Mouse (Mus musculus) midbrain, embryonic 16.5 days (tissue): ENCODE data around the gene Tdp1. TPM values are rescaled to one million over a fixed set of nuclear protein-coding genes. Genes with fewer than 3 reads are reported as not detected.

Experiments
- ATAC-seq: fragments of 200-750 bp; cut with Nextera tagmentation; 2 replicates; pipeline ENCODE4 v1.8.0; 2017; ENCODE audit warnings: moderate TSS enrichment
- H3K27ac ChIP-seq: fragments of 300-500 bp; sonication (generic); 2 replicates; pipeline ENCODE4 v1.5.1; 2014; ENCODE audit warnings: mild to moderate bottlenecking, low read length, mixed read lengths
- H3K27me3 ChIP-seq: fragments of 300-500 bp; sonication (generic); 2 replicates; pipeline ENCODE4 v1.6.1; 2014; ENCODE audit warnings: low read depth, low read length, mixed read lengths; ENCODE audit not compliant: control insufficient read depth, insufficient read depth
- H3K36me3 ChIP-seq: fragments of 300-500 bp; sonication (generic); 2 replicates; pipeline ENCODE4 v1.6.1; 2014; ENCODE audit warnings: mild to moderate bottlenecking, low read length, moderate library complexity, mixed read lengths; ENCODE audit not compliant: control insufficient read depth, insufficient read depth
- H3K4me1 ChIP-seq: fragments of 300-500 bp; sonication (generic); 2 replicates; pipeline ENCODE4 v1.6.1; 2014; ENCODE audit warnings: mild to moderate bottlenecking, low read length, mixed read lengths; ENCODE audit not compliant: control insufficient read depth, insufficient read depth
- H3K4me2 ChIP-seq: fragments of 300-500 bp; sonication (generic); 2 replicates; pipeline ENCODE4 v1.6.1; 2014; ENCODE audit warnings: mild to moderate bottlenecking, low read length, mixed read lengths
- H3K4me3 ChIP-seq: fragments of 300-500 bp; sonication (generic); 2 replicates; pipeline ENCODE4 v1.5.1; 2014; ENCODE audit warnings: low read depth, mild to moderate bottlenecking, low read length, moderate library complexity, mixed read lengths
- H3K9ac ChIP-seq: fragments of 300-500 bp; sonication (generic); 2 replicates; pipeline ENCODE4 v1.6.1; 2014; ENCODE audit warnings: low read depth, low read length, mixed read lengths
- H3K9me3 ChIP-seq: fragments of 300-500 bp; sonication (generic); replicated peaks from 2 replicates; pipeline ENCODE4 v1.6.1; 2014; ENCODE audit warnings: mild to moderate bottlenecking, low read length, mixed read lengths; ENCODE audit not compliant: control insufficient read depth, poor library complexity, severe bottlenecking
- WGBS: fragments of 180-500 bp; shearing (Covaris S2); extraction: QIAGEN DNeasy Blood & Tissue Kit; methylation state at CpG from one replicate; pipeline ENCODE4 v1.1.7; 2014; 5-methylcytosine and 5-hydroxymethylcytosine counted together
- polyA plus RNA-seq: library from polyadenylated mRNA; unstranded; fragments of >200 nt; fragmentation: Nextera tagmentation; extraction: Ambion mirVana; gene quantifications from 2 replicates; pipeline ENCODE4 v1.2.1, GENCODE M21; 2015

The Tdp1 gene
- polyA plus RNA-seq, 1 experiment from 2014 or later, result 49.6 TPM

DNA sequence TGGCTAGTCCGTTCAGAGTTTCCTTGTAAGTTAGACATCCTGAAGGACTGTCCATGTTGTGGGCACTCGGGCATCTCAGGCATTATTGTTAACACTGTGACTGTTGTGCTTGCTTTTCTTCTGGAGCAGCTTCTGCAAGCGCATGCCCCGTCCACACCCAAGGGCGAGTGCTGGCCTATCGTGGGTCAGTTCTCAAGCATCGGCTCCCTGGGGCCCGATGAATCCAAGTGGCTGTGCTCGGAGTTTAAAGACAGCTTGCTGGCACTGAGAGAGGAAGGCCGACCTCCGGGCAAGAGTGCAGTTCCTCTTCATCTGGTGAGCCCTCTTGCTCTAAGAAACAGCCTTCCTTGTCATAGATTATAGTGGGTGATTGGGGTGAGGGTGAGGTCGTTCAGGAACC, 27.1 kb downstream of the Tdp1 start:
- 88% methylated on average over 12 of the region's 12 CpGs for WGBS
- Histone ChIP-seq H3K9me3 (no peaks in the 10 kb centered on the region), H3K4me3 (no peak overlapping the region), H3K27me3 (no peaks in the 10 kb centered on the region), H3K27ac (no peak overlapping the region), H3K36me3 (peaks cover 28% of the 10 kb centered on the region), H3K4me1 (no peaks in the 10 kb centered on the region), H3K9ac (no peak overlapping the region), H3K4me2 (no peak overlapping the region)
- no peak for ATAC-seq

DNA sequence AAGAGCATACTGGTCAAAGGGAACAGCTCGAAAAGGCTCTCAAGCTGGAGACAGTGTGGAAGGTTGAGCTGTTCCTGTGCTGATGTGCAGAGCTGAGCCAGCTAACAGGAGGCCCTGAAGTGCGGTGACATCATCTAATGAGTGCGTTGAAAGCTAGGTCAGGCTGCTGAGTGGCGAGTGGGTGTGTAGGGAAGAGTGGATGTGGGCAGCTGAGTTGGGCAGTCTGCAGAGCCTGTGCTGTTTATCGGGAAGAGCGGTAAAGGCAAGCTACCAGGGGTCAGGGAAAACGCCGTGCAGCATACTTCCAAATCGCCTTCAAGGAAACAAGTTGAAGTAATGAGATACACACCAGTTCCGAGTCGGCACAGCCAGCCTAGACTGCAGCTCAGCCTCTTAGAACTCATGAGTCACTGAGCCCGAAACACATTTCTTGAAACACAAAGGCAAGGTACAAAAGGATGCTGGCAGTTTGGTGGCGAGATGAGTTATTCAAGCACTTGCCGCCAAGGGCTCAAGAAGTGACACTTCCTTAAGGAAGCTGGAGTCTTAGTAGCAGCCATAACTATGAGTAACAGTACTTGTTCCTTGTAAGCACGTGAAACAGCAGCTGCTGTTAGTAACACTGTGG, 33.6 kb downstream of the Tdp1 start:
- ATAC-seq, result no peak
- H3K4me2 ChIP-seq, result no peak overlapping the region
- H3K4me3 ChIP-seq, result no peak overlapping the region
- 91% methylated on average over 15 of the region's 15 CpGs for WGBS
- no peak overlapping the region for H3K9ac ChIP-seq
- peaks cover 3% of the 10 kb centered on the region for H3K4me1 ChIP-seq
- H3K27me3 ChIP-seq, result no peaks in the 10 kb centered on the region
- no peak overlapping the region for H3K27ac ChIP-seq
- H3K9me3 ChIP-seq, result no peaks in the 10 kb centered on the region
- peaks cover 12% of the 10 kb centered on the region; the same call in 1 of the 2 replicates for H3K36me3 ChIP-seq

DNA sequence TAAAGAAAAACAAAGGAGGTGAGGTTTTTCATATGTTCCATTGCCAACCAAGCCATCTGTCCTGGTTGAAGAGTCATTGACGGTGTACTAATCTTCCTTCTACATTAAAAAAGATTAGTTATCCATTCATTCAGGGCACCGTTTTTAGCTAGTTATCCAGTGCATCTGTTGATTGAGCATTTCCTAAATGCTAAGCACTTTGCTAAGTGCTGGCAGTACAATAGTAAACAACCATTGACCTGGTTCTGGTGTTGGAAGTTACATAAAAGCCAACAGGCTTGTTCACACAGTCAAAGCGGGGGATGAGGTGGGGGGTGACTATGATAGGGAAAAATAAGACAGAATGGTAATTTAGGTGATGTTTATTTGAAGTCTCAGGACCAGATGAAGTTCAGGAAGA, 35.3 kb downstream of the Tdp1 start:
- Histone ChIP-seq H3K9me3 (no peaks in the 10 kb centered on the region), H3K27ac (no peak overlapping the region), H3K4me1 (peaks cover 12% of the 10 kb centered on the region), H3K4me3 (no peak overlapping the region), H3K27me3 (no peaks in the 10 kb centered on the region), H3K36me3 (peaks cover 9% of the 10 kb centered on the region; the same call in 1 of the 2 replicates), H3K4me2 (no peak overlapping the region), H3K9ac (no peak overlapping the region)
- WGBS, result 90% methylated on average over 3 of the region's 3 CpGs
- no peak for ATAC-seq

DNA sequence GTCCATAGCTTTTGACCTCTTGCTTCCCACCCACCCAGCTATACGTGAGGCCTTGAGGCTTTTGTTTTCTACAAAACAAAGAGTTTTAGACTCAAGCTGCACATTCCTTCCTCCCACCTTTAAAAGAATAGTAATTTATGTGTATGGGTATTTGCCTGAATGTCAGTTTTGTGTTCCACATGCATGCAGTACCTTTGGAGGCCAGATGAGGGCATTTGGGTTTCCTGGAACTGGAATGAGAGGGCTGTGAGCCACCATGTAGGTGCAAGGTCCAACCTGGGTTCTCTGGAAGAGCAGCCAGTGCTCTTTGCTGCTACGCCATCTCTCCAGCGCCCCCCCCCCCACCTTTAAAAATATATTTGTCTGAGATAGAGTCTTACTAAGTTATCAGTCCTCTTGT, 36.7 kb downstream of the Tdp1 start:
- no peak for ATAC-seq

DNA sequence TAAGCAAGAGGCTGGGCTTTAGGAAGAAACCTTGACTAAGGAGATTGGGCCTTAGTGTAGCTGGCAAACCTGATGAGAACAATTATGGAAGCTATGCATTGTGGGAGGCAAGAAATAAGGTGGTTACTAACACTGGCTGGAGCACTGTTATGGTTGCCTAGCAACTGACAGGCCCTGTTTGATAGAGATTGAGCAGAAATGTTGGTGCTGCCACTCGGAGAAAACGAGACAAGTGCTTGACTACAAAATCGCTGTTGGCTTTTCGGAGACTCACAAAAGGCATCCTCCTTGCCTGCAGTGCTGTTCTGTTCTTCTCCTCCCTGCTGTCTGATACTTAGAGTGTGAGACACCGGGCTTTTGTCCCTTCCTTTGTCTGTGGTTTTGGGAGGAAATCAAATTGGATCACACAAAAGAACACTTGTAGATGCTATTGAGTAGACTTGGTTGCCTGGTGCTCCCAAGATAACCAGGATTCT, 38.9 kb downstream of the Tdp1 start:
- 6% methylated on average over 5 of the region's 5 CpGs for WGBS
- Histone ChIP-seq H3K9me3 (no peaks in the 10 kb centered on the region), H3K27ac (peak overlapping the region; percentile 81), H3K4me3 (no peak overlapping the region), H3K27me3 (no peaks in the 10 kb centered on the region), H3K36me3 (peaks cover 17% of the 10 kb centered on the region), H3K9ac (no peak overlapping the region), H3K4me2 (no peak overlapping the region; the same call in 1 of the 2 replicates), H3K4me1 (peaks cover 12% of the 10 kb centered on the region)
- peak; percentile 91 for ATAC-seq

More for the DNA sequence above, 36.7 kb downstream of the Tdp1 start:
- Histone ChIP-seq H3K9me3 (no peaks in the 10 kb centered on the region), H3K27me3 (no peaks in the 10 kb centered on the region), H3K9ac (no peak overlapping the region), H3K27ac (no peak overlapping the region), H3K4me3 (no peak overlapping the region), H3K4me1 (peaks cover 12% of the 10 kb centered on the region), H3K36me3 (peaks cover 9% of the 10 kb centered on the region; the same call in 1 of the 2 replicates), H3K4me2 (no peak overlapping the region)
- WGBS, result 78% methylated on average over 3 of the region's 3 CpGs

DNA sequence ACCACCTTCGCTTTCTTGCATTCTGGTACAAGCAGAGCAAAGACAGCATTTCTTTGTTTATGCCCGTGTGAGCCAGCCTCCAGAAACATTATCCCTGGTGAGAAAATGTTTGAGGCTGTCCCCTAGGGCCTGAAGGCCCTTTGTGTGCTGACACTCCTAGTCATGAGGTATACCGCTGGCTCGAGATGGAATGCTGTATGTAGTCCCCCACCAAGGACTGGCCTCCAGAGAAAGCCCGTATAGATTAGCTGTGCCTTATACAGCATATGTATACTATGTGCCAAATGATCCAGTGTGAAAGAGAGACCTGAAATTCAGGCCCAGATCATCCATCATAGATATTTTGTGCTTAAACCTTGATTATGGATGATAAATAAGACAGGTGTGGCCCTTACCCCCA, 39.4 kb downstream of the Tdp1 start:
- H3K4me3 ChIP-seq, result no peak overlapping the region
- peak; percentile 69 for ATAC-seq
- 24% methylated on average over 5 of the region's 5 CpGs for WGBS
- H3K4me1 ChIP-seq, result peaks cover 12% of the 10 kb centered on the region
- H3K4me2 ChIP-seq, result no peak overlapping the region
- H3K27me3 ChIP-seq, result no peaks in the 10 kb centered on the region
- H3K9me3 ChIP-seq, result no peaks in the 10 kb centered on the region
- H3K9ac ChIP-seq, result no peak overlapping the region
- peak overlapping the region; percentile 81 for H3K27ac ChIP-seq
- H3K36me3 ChIP-seq, result peaks cover 15% of the 10 kb centered on the region

DNA sequence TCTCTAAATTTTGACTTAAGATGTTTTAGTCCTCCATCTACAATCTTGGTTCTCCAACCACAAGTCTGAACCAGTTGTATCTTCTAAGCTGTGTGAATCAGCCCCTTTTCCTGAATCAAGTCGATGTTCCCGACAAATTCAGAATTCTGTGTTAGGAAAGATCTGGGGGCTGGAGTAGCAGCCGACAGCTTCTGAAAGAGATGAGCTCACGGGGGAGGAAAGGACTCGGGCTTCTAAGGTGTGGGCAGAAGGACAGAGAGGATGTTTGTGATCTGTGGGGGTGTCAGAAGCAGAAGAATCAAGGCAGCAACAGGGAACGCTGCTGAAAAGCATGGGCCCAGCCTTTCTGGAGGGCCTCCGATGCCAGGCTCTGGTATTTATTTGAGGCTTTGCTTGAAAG, 44.0 kb downstream of the Tdp1 start:
- H3K4me1 ChIP-seq, result peaks cover 4% of the 10 kb centered on the region
- H3K9me3 ChIP-seq, result no peaks in the 10 kb centered on the region
- no peak overlapping the region for H3K9ac ChIP-seq
- peaks cover 17% of the 10 kb centered on the region for H3K36me3 ChIP-seq
- H3K4me3 ChIP-seq, result no peak overlapping the region
- H3K4me2 ChIP-seq, result no peak overlapping the region
- ATAC-seq, result no peak
- no peak overlapping the region for H3K27ac ChIP-seq
- no peaks in the 10 kb centered on the region for H3K27me3 ChIP-seq
- 89% methylated on average over 7 of the region's 7 CpGs for WGBS

DNA sequence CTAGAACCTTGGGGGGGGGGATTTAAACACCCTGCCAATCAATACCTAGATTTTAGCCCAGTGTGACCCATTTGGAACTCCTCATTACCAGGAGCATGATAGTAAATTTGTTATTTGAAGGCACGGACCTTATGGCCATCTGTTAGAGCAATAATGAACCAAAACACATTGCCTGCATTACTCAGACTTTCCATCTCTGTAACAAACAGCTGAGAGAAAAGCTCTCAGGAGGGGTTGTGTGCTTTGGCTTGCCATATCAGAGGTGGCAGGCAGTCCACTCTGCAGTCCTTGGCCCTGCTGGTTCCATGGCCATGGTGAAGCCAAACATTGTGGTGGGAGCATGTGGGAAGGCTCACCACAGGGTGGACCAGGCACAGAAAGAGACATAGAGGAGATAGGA, 44.8 kb downstream of the Tdp1 start:
- H3K36me3 ChIP-seq, result peaks cover 17% of the 10 kb centered on the region
- H3K9me3 ChIP-seq, result no peaks in the 10 kb centered on the region
- no peak overlapping the region for H3K4me2 ChIP-seq
- no peak overlapping the region for H3K9ac ChIP-seq
- H3K27me3 ChIP-seq, result no peaks in the 10 kb centered on the region
- WGBS, result 95% methylated on average over 1 of the region's 1 CpGs
- no peak overlapping the region for H3K4me3 ChIP-seq
- 0 out of 2 replicates have a peak overlapping the region, but pooled peaks have one; percentile 15 for H3K27ac ChIP-seq
- H3K4me1 ChIP-seq, result no peaks in the 10 kb centered on the region
- no peak for ATAC-seq

DNA sequence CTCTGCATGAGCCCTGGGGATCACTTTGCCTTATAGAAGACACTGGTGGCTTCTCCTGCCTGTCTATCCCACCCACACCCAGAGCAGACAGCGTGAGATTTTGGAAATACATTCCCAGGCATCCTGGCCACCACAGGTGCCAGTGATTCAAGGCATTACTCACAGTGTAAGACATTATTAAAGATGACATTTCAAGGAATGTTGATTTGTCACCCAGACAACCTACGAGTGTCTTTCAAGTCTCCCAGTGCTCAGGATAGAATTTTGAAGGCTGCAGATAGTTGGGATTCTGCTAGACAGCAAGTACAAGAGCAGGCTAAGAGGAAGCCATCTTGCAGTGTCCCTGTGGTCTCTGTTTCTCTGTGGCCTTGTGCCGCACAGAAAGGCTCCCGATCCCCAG, 47.9 kb downstream of the Tdp1 start:
- Histone ChIP-seq H3K9me3 (no peaks in the 10 kb centered on the region), H3K9ac (no peak overlapping the region), H3K4me1 (no peaks in the 10 kb centered on the region), H3K27me3 (no peaks in the 10 kb centered on the region), H3K4me2 (no peak overlapping the region), H3K36me3 (peaks cover 22% of the 10 kb centered on the region), H3K27ac (no peak overlapping the region), H3K4me3 (no peak overlapping the region)
- 90% methylated on average over 4 of the region's 4 CpGs for WGBS
- no peak for ATAC-seq
